Mouse (Mus musculus): ENCODE results near the gene Fam131c. TPM values are rescaled to one million over a fixed set of nuclear protein-coding genes. Genes with fewer than 3 reads are reported as not detected.

Gene Fam131c
- polyA plus RNA-seq, 1 experiment from 2014 or later, result 42.5 TPM

DNA sequence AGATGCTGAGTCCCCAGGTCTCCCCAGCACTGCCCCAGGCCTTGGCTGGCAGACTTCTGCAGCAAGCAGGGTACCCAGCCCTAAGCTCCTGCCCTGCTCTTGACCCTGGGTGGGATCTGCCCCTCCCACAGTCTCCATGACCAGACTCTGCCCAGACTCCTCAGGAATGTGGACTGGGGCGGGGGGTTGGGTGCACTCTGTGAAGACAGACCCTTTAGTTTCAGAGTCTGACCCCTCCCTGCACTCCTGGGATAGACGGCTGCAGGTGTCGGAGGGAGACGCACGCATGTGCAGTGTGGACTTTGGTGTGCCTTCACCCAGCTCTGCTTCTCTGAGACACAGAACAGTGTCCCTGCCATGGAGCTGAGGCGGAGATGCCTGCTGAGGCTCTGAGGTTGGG, 30.0 kb upstream of the Fam131c start:
- Histone ChIP-seq H3K36me3 (no peaks in the 10 kb centered on the region), H3K4me1 (replicated peaks) (peaks cover 26% of the 10 kb centered on the region), H3K27me3 (no peaks in the 10 kb centered on the region), H3K4me2 (no peak overlapping the region), H3K4me3 (no peak overlapping the region), H3K27ac (replicated peaks) (no peak overlapping the region), H3K9me3 (no peaks in the 10 kb centered on the region), H3K9ac (no peak overlapping the region)
- 48% methylated on average over 6 of the region's 6 CpGs for whole genome bisulfite sequencing
- ATAC-seq (ENCODE audit: low FRiP score, low read depth), result no peak

GRCm38 (mm10) chr4:141338853-141339252, 29.2 kb upstream of the Fam131c start:
- no peaks in the 10 kb centered on the region for H3K9me3 ChIP-seq
- H3K36me3 ChIP-seq, result no peaks in the 10 kb centered on the region
- WGBS, result 10% methylated on average over 1 of the region's 1 CpGs
- no peak overlapping the region for H3K27ac ChIP-seq (replicated peaks)
- no peak overlapping the region for H3K4me3 ChIP-seq
- no peak overlapping the region for H3K4me2 ChIP-seq
- no peaks in the 10 kb centered on the region for H3K27me3 ChIP-seq
- no peak overlapping the region for H3K9ac ChIP-seq
- H3K4me1 ChIP-seq (replicated peaks), result peaks cover 26% of the 10 kb centered on the region
- ATAC-seq (ENCODE audit: low FRiP score, low read depth), result no peak

DNA sequence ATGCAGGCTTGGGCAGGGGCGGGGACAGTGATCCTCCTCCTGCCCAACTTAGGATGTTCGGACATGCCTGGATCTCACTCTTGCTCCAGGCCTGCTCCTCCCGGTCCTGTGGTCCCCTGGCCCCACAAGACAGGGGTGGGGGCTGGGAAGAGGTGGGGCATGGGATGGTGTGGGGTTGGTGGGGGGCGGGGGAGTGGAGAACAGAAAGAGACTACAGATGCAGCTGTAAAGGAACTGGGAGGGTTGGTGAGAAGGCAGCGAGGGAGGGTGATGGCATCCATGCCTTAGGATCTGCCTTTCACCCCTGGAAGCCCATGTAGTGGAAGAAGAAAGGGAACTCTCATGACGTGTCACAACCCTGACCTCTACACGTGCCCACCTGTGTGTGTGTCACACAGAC, 26.5 kb upstream of the Fam131c start:
- no peak overlapping the region for H3K27ac ChIP-seq (replicated peaks)
- no peak overlapping the region for H3K9ac ChIP-seq
- H3K36me3 ChIP-seq, result no peaks in the 10 kb centered on the region
- H3K4me3 ChIP-seq, result no peak overlapping the region
- no peak overlapping the region for H3K4me2 ChIP-seq
- no peaks in the 10 kb centered on the region for H3K27me3 ChIP-seq
- WGBS, result 65% methylated on average over 7 of the region's 7 CpGs
- H3K9me3 ChIP-seq, result no peaks in the 10 kb centered on the region
- peaks cover 12% of the 10 kb centered on the region for H3K4me1 ChIP-seq (replicated peaks)
- ATAC-seq (ENCODE audit: low FRiP score, low read depth), result no peak

GRCm38 (mm10) chr4:141343515-141343914, 24.5 kb upstream of the Fam131c start:
- no peak for ATAC-seq (ENCODE audit: low FRiP score, low read depth)
- H3K4me3 ChIP-seq, result no peak overlapping the region
- no peak overlapping the region for H3K9ac ChIP-seq
- no peak overlapping the region for H3K4me2 ChIP-seq
- H3K36me3 ChIP-seq, result no peaks in the 10 kb centered on the region
- no peak overlapping the region for H3K27ac ChIP-seq (replicated peaks)
- 60% methylated on average over 7 of the region's 7 CpGs for WGBS
- no peaks in the 10 kb centered on the region for H3K27me3 ChIP-seq
- no peaks in the 10 kb centered on the region for H3K9me3 ChIP-seq
- peaks cover 4% of the 10 kb centered on the region for H3K4me1 ChIP-seq (replicated peaks)

DNA sequence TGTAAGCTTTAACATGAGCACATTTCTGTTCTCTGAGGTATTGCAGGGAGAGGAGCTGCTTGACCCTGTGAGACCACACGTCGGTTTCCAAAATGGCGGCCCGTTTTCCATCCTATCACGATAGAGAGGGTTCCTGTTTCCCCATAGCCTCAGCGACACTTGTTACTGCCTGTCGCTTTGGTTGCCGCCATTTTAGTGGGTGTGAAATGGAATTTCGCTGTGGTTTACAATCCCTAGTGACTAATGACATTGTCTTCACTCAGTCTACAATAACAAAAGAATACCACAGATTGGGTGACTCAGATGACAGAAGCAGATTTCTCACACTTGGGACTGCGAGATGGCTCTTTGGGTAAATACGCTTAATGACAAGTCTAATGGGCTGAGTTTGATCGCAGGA, 22.8 kb upstream of the Fam131c start:
- no peak for ATAC-seq (ENCODE audit: low FRiP score, low read depth)
- Histone ChIP-seq H3K36me3 (no peaks in the 10 kb centered on the region), H3K27ac (replicated peaks) (no peak overlapping the region), H3K9me3 (no peaks in the 10 kb centered on the region), H3K27me3 (no peaks in the 10 kb centered on the region), H3K9ac (no peak overlapping the region), H3K4me2 (no peak overlapping the region), H3K4me3 (no peak overlapping the region), H3K4me1 (replicated peaks) (no peaks in the 10 kb centered on the region)
- 90% methylated on average over 12 of the region's 12 CpGs for WGBS

- no peaks in the 10 kb centered on the region for H3K4me1 ChIP-seq (replicated peaks)
- no peak overlapping the region for H3K9ac ChIP-seq
- H3K9me3 ChIP-seq, result no peaks in the 10 kb centered on the region
- no peak for ATAC-seq (ENCODE audit: low FRiP score, low read depth)
- no peak overlapping the region for H3K4me3 ChIP-seq
- no peaks in the 10 kb centered on the region for H3K36me3 ChIP-seq
- no peaks in the 10 kb centered on the region for H3K27me3 ChIP-seq
- no peak overlapping the region for H3K4me2 ChIP-seq
- H3K27ac ChIP-seq (replicated peaks), result no peak overlapping the region
- WGBS, result 60% methylated on average over 8 of the region's 8 CpGs
These were observed 20.6 kb upstream of the Fam131c start for GRCm38 (mm10) chr4:141347365-141347797.

GRCm38 (mm10) chr4:141348616-141349015, 19.4 kb upstream of the Fam131c start:
- Histone ChIP-seq H3K9ac (no peak overlapping the region), H3K4me1 (replicated peaks) (no peaks in the 10 kb centered on the region), H3K27ac (replicated peaks) (no peak overlapping the region), H3K4me3 (no peak overlapping the region), H3K4me2 (no peak overlapping the region), H3K27me3 (no peaks in the 10 kb centered on the region), H3K36me3 (no peaks in the 10 kb centered on the region), H3K9me3 (no peaks in the 10 kb centered on the region)
- WGBS, result 68% methylated on average over 11 of the region's 11 CpGs
- no peak for ATAC-seq (ENCODE audit: low FRiP score, low read depth)

- Histone ChIP-seq H3K9ac (no peak overlapping the region), H3K4me2 (no peak overlapping the region), H3K4me3 (no peak overlapping the region), H3K4me1 (replicated peaks) (no peaks in the 10 kb centered on the region), H3K27me3 (no peaks in the 10 kb centered on the region), H3K27ac (replicated peaks) (no peak overlapping the region), H3K36me3 (no peaks in the 10 kb centered on the region), H3K9me3 (no peaks in the 10 kb centered on the region)
- 84% methylated on average over 12 of the region's 12 CpGs for WGBS
- ATAC-seq (ENCODE audit: low FRiP score, low read depth), result no peak
These were observed 18.0 kb upstream of the Fam131c start for GRCm38 (mm10) chr4:141350015-141350414.

DNA sequence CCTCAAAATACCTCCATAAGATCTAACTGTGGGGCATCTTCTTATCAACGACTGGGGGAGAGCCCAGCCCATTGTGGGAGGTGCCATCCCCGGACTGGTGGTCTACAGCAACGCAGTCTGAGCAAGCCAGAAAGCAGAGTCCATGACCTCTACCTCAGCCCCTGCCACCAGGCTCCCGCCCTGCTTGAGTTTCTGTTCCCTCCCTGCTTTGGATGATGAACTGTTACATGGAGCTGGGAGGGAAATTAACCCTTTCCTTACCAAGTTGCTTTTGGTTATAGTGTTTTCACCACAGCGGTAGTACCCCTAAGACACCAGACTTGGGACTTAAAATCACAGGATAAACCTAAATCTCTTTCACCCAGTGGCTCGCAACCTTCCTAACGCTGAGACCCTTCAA, 16.0 kb upstream of the Fam131c start:
- WGBS, result 61% methylated on average over 7 of the region's 7 CpGs
- Histone ChIP-seq H3K9ac (no peak overlapping the region), H3K9me3 (no peaks in the 10 kb centered on the region), H3K4me3 (no peak overlapping the region), H3K4me1 (replicated peaks) (no peaks in the 10 kb centered on the region), H3K27ac (replicated peaks) (no peak overlapping the region), H3K4me2 (no peak overlapping the region), H3K36me3 (no peaks in the 10 kb centered on the region), H3K27me3 (no peaks in the 10 kb centered on the region)
- ATAC-seq (ENCODE audit: low FRiP score, low read depth), result no peak

DNA sequence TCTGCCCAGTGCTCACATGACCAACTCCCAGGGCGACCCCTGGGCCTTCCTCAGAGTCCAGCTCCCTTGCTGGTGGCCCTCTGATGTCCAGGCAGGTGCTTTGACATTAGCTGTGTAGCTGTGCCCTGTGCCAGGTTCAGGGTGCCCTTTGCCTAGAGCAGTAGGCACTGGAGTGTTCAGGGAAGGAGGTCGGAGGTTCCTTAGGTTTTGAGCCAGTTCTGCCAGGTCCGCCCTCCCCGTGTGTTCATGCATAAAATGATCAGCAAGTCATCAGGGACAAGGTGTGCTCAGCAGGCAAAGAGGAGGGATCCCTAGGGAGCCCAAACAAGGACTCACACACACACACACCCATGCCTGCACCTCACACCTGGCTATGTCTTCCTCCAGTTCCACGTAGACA, 15.0 kb upstream of the Fam131c start:
- Histone ChIP-seq H3K9me3 (no peaks in the 10 kb centered on the region), H3K4me1 (replicated peaks) (no peaks in the 10 kb centered on the region), H3K4me2 (no peak overlapping the region), H3K4me3 (no peak overlapping the region), H3K27me3 (no peaks in the 10 kb centered on the region), H3K36me3 (no peaks in the 10 kb centered on the region), H3K9ac (no peak overlapping the region), H3K27ac (replicated peaks) (no peak overlapping the region)
- WGBS, result 79% methylated on average over 5 of the region's 5 CpGs
- ATAC-seq (ENCODE audit: low FRiP score, low read depth), result no peak

- 62% methylated on average over 8 of the region's 8 CpGs for WGBS
These were observed 14.2 kb upstream of the Fam131c start for GRCm38 (mm10) chr4:141353868-141354267.

DNA sequence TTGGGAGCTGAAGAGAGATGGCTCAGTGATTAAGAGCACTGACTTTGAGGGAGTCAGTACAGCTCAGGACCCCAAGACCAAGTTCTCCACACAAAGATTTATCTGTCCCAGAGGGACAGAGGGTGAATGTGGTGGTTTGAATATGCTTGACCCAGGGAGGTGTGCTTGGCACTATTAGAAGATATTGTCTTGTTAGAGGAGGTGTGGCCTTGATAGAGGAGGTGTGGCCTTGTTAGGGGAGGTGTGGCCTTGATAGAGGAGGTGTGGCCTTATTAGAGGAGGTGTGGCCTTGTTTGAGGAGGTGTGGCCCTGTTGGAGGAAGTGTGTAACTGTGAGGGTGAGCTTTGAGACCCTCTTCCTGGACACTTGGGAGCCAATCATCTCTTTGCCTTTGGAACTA, 10.2 kb upstream of the Fam131c start:
- Histone ChIP-seq H3K27ac (replicated peaks) (no peak overlapping the region), H3K9ac (no peak overlapping the region), H3K36me3 (no peaks in the 10 kb centered on the region), H3K4me2 (no peak overlapping the region), H3K4me1 (replicated peaks) (no peaks in the 10 kb centered on the region), H3K4me3 (no peak overlapping the region), H3K9me3 (no peaks in the 10 kb centered on the region), H3K27me3 (no peaks in the 10 kb centered on the region)
- ATAC-seq (ENCODE audit: low FRiP score, low read depth), result no peak

More at GRCm38 (mm10) chr4:141353868-141354267, 14.2 kb upstream of the Fam131c start:
- H3K27me3 ChIP-seq, result no peaks in the 10 kb centered on the region
- no peaks in the 10 kb centered on the region for H3K36me3 ChIP-seq
- H3K9ac ChIP-seq, result no peak overlapping the region
- no peaks in the 10 kb centered on the region for H3K4me1 ChIP-seq (replicated peaks)
- no peaks in the 10 kb centered on the region for H3K9me3 ChIP-seq
- H3K4me3 ChIP-seq, result no peak overlapping the region
- no peak for ATAC-seq (ENCODE audit: low FRiP score, low read depth)
- no peak overlapping the region for H3K4me2 ChIP-seq
- no peak overlapping the region for H3K27ac ChIP-seq (replicated peaks)

DNA sequence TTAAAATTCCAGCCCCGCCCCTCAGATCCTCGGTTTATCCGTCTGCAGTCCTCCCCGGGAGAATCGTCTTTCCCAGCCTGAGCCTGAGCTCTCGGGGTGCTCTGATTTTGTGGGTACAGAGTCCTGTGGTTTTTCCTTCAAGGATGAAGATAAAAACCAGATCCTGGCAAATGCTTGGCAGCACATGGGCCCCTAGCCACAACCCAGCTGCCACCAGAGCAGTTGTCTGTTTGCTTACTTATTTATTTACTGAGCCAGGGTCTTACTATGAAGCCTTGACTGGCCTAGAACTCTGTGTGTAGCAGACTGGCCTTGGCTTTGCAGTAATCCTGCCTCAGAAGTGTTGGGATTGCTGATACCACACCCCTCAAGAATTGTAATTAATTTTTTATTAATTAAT, 8.8 kb upstream of the Fam131c start:
- H3K4me3 ChIP-seq, result no peak overlapping the region
- no peaks in the 10 kb centered on the region for H3K4me1 ChIP-seq (replicated peaks)
- no peak overlapping the region for H3K9ac ChIP-seq
- no peaks in the 10 kb centered on the region for H3K27me3 ChIP-seq
- no peaks in the 10 kb centered on the region for H3K9me3 ChIP-seq
- no peak for ATAC-seq (ENCODE audit: low FRiP score, low read depth)
- no peaks in the 10 kb centered on the region for H3K36me3 ChIP-seq
- H3K27ac ChIP-seq (replicated peaks), result no peak overlapping the region
- 91% methylated on average over 6 of the region's 6 CpGs for WGBS
- H3K4me2 ChIP-seq, result no peak overlapping the region
